Mouse (Mus musculus) kidney, adult 8-10 months (tissue): Measurements from ENCODE around the gene Cops4.
A peak's percentile ranks its signal among the peaks of the same experiment; 100 is the strongest.

Experiments
- DNase-seq, 2 experiments: peaks; one replicate each; pipeline ENCODE4 v3.0.0; 2022

The Cops4 gene

DNA sequence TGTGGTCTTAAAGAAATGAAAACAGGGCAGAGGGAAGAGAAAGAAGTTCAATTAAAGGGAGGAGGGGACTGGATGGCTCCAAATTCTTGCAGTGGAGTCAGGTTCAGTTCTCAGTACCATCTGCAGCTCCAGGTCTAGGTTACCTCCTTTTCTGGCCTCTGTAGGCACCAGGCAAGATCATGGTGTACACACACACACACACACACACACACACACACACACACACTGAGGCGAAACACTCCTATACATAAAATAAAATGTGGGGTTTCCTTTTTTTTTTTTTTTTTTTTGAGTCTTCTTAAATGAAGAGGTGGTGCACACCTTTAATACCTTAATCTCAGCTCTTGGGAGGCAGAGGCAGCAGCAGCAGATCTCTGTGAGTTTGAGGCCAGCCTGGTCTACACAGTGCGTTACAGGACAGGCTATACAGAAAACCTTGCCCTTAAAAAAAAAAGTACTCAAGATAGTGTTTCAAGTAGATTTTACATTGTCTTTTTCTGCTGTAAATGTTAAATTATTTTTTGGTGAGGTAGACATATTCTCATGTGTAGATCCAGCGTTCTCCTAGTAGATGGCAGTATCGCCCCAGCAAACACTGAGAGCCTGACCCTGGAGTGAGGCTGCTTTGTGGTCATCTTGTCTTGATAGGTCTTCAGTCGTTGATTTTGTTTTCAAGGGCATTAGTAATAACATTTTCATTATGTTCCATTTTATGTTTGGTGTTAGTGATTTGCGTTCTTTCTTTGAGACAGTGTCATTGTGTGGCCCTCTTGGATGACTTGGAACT is 28.4 kb downstream of the Cops4 start:
- no peak for DNase-seq

DNA sequence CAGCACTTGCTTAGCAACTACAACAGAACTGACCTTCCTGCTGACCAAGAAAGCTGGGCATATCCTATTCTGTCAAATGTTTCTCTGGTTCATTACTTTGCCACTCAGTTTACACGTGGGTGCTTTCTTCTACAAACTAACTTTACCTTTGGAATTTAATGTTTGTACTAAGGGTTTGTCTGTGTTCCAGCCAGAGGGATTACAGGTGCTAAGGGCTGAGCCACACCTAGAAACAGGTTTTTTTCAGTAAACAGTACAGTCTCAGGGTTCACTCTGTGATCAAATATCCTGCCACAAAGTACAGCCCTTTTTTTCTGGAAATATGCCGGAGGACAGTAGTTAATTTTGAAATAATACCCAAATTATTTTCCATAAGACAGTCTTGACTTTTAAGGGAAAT is 30.1 kb downstream of the Cops4 start:
- DNase-seq, result no peak

DNA sequence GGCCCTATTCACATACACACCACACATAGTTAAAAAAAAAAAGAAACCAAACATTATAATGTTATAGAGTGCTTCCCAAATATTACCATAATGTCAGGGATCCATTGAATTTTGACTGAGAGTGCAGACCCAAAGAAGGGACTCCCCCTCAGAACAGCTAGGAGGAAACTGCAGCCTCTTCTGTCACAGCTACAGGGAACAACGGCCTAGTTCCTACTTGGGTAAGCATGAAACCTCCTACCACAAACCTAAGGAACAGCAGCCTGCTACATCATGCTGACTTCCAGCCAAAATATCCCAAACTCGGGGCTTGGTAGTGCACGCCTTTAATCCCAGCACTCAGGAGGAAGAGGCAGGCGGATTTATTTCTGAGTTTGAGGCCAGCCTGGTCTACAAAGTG is 31.2 kb downstream of the Cops4 start:
- no peak for DNase-seq

DNA sequence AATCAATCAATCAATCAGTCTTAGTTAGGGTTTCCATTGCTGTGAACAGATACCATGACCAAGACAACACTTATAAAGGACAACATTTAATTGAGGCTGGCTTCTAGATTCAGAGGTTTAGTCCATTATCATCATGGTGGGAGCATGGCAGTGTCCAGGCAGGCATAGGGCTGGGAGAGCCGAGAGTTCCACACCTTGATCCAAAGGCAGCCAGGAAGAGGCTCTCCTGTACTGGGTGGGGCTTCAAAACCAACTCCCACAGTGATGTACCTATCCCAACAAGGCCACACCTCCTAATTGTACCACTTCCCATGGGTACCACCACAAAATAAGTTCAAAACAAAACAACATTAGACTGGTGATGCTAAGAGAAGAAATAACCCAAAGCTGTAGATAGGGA is 32.0 kb downstream of the Cops4 start:
- no peak for DNase-seq

DNA sequence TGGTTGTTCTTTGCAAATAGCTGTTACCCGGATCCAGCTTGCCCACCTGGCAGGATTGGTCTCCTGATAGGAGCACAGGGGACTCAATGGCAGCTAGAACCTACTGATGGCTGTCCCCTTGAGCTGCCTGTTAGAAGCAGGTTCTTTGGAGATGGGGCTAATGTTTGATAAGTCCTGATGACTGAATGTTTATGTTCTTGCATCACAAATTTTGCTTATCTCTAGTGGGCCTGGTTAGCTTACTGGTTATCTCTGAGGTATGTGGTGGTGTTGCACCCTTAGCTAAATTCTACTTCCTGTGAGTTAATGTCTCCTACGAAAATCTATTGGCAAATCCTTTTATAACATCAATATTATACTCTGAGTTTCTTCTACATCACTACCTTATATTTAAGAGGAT is 33.8 kb downstream of the Cops4 start:
- DNase-seq, result no peak

DNA sequence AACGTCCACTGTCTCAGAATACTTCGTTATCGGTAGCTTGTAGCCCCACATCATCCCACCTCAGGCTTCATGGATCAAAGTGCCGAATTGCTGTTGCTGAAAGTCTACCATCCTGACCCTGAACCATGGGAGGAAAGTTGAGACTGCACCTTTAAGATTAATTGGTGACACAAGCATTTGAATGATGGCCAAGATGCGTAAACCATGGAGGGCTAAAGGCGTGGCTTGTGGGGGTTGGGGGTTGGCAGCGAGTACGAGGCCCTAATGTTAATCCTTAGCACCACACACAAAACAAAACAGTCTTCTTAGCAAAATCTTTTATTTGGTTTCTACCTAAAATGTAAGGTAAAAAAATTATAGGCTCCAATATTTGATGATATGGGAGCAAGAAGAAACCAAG is 35.3 kb downstream of the Cops4 start:
- DNase-seq, result no peak

GRCm38 (mm10) chr5:100557019-100557418 is 38.9 kb downstream of the Cops4 start:
- no peak for DNase-seq

- DNase-seq, result peak in 1 of 2 experiments; percentile 34
Observed at GRCm38 (mm10) chr5:100557537-100557936, 39.4 kb downstream of the Cops4 start.

DNA sequence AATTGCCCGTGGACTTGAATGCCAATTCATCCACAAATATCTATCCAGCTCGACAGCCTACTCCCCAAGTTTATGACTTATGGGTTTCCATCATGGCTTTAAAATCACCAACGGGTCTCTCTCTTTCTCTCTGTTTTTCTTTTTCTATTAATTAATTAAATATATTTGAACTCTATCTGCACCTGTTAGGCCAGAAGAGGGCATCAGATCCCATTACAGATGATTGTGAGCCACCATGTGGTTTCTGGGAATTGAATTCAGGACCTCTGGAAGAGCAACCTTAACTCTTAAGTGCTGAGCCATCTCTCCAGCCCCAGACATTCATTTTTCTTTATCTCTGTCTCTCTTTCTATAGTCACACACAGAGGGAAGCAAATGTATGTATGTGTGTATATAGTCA is 40.7 kb downstream of the Cops4 start:
- no peak for DNase-seq

GRCm38 (mm10) chr5:100559357-100559756 is 41.2 kb downstream of the Cops4 start:
- no peak for DNase-seq

- DNase-seq, result no peak
Observed at GRCm38 (mm10) chr5:100562702-100563101, 44.6 kb downstream of the Cops4 start.

GRCm38 (mm10) chr5:100566798-100567197 is 48.7 kb downstream of the Cops4 start:
- DNase-seq, result peak; percentile 14 to 38

DNA sequence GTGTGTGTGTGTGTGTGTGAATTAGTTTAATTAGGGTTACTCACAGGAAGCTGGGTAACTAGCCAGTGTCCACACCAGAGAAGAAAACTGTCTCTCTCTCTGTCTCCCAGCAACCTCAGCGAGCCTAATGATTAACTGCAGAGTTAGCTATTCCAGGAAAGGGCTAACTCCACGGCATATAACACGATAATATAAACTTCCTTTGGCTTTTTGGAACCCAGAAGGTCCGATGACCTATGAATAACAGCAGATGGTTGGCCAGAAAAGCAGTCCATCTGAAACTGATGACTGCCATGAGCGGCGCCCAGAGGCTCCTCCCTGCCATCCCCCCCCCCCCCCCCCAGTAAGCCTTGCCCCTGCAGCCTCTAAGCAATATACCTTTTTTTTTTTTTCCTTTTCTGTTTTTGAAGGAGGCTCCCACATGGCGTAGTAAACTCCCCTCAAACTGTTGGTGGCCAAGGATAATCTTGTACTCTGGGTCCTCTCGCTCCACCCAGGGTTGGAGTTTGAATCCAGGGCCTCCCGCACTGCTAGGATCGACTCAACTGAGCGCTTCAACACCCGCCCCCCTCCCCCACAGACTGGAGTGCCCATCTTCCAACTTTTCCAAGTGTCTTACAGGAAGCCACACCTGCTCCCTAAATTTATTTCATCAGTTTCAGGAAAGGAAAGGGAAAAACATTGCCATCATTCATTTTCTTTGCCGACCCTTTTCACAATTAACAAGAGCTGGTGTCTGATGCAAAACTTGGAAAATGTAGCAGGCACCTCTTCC is 49.3 kb downstream of the Cops4 start:
- peak; percentile 63 to 75 for DNase-seq

- no peak for DNase-seq
Observed at GRCm38 (mm10) chr5:100568177-100568576, 50.1 kb downstream of the Cops4 start.

GRCm38 (mm10) chr5:100568802-100569201 is 50.7 kb downstream of the Cops4 start:
- no peak for DNase-seq

DNA sequence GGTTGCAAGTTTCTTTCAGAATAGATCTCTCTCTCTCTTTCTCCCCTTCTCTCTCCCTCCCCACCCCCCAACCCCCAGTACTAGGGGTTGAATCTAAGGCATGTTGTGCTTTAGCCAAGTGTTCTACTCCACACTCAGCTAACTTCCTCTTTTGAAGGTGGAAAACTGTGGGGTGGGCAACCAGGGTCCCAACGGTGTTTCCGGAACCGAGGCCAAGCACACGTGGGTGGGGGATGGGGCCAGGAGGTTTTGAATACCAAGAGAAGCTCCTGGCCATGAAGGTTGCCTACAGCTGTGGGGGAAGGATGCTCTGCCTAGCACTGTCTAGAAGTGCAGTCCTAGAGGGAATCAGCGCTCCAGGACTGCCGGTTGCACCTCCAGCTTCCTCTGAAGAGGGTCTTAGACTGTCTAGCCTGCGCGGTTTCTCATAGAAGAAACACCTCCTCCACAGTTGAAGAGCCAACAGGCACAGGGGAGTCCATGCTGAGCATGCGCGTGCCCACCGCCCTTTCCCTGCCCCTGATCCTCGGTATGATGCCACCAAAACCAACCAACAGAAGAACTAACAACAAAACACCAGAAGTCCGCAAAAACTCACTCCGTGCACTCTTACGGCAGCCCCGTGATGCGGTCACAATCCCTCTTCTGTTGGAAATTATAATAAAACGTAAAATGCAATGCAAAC is 51.3 kb downstream of the Cops4 start:
- DNase-seq, result no peak

DNA sequence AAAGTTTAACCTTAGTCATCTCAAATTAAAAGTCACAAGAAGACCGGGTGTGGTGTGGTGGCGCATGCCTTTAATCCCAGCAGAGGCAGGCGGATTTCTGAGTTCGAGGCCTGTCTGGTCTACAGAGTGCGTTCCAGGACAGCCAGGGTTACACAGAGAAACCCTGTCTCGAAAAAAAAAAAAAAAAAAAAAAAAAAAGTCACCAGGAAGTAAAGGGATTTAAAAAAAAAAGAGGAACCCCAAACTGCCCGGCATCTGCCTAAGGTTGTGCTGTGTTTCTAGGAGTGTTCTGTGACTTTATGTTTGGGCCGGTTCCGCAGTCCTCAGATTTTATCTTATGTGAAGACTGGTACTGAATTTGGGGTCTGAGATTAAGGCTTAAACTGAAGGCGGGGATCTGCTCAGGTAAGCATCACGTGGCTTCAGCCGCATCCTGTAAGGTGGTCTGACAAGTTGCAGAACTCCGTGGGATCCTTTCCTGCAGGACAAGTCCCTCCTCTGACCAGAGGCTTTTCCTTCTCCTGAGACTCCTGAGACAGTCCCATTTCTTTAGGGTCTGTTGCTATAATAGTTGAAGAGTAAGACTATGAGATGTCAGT is 52.0 kb downstream of the Cops4 start:
- DNase-seq, result no peak

DNA sequence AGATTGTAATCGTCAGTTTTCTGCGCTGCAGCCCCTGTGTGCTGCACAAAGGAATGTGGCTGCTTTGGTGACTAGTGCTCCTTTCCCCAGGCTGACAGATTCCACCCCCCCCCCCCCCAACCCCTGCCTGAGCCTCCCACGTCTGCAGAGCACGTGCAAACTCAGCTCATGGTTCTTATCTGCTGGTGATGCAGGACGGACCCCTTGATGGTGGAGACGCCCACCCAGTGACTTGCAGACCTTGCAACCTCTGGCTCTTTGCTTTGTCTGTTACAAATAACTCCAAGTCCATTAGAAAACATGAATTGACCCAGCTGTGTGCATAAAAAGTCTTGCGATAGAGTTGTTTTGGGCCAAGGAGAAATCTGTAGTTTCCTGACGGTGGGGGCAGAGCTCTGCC is 52.6 kb downstream of the Cops4 start:
- DNase-seq, result no peak

DNA sequence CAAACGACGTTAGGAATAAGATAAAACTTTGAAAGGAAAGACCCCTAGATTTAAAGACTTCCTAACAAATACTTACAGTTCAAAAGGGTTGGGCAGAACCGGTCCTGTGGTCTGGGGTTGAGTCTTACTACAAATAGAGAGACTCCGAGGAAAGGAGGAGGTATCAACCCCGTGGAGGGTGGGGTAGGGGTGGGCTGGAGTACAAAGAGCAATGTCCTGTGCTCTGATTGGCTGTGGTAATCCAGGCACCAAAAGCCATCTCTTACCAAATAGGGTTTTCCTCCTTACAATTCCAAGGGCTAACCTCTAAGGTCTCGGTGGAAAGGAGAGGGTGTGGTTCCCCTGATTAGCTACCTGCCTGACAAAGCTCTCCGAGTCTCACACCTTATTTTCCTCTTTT is 54.0 kb downstream of the Cops4 start, which contains the start of gene Plac8:
Gene Plac8, minus strand, starts transcription at position 177 of the 400 bp plus-strand sequence.
- no peak for DNase-seq

- no peak for DNase-seq
Observed at GRCm38 (mm10) chr5:100573256-100573655, 55.1 kb downstream of the Cops4 start.

DNA sequence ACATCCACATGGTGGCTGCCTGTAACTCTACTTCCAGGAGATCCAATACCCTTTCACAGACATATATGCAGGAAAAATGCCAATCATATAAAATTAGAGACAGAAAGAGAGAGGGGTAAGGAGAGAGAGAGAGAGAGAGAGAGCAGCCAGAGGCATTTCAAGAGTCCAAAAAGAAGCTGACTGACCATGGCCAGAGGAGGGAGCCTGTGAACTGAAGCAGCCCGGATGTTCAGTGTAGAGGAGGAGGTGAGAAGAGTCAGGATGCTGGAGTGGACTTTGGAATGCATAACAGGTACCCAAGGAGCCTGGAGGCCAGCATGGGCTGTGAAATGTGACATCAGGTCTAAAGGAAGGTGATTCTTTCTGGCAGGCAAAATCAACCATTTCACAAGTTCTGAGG is 56.7 kb downstream of the Cops4 start:
- DNase-seq, result no peak

GRCm38 (mm10) chr5:100578863-100579411 is 60.8 kb downstream of the Cops4 start:
- DNase-seq, result no peak
